Mouse (Mus musculus): ENCODE data around the gene Ubash3b. TPM values are rescaled to one million over a fixed set of nuclear protein-coding genes. Genes with fewer than 3 reads are reported as not detected.

Gene Ubash3b
- total RNA-seq, 2 experiments from 2014 or later = 5.9 to 7.2 TPM

DNA sequence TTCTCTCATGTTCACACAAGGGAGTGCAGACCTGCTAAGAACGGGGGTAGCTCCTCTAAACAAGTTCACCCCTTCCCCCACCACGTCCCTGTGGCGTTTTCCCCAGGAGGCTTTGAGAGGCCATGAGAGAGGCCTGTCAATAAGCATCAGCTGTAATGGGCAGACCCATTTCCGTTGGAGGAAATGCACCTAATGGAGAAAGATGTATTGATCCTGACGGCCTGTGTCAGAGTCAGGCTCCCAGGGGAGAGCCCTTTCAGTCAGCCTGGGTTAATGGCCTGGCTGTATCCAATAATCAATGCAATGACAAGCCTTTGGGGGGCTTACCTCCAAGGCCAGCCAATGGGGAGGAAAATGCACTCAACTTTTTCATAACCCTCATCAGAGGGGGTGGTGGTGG is 100.1 kb downstream of the Ubash3b start:
- ATAC-seq (replicated peaks; ENCODE audit: poor library complexity, severe bottlenecking) = no peak

DNA sequence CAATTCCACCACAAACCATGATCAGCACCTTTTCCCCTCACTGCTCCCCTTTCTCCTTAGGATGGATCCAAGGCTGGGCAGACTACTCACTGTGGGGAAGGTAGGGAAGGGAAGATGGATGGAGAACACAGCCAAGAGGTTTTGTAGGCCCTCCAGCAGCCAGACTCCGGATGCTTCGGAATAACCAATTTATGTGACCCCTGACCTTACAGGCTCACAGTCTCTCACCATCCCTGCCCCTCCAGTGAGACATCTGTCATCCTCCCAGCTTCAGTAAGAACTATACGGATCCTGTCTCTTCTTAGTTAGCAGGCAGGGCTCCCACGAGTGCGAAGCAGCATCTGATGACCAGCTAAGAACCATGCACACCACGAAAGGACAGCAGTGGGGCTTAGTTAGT is 100.9 kb downstream of the Ubash3b start:
- no peak for ATAC-seq (replicated peaks; ENCODE audit: poor library complexity, severe bottlenecking)

DNA sequence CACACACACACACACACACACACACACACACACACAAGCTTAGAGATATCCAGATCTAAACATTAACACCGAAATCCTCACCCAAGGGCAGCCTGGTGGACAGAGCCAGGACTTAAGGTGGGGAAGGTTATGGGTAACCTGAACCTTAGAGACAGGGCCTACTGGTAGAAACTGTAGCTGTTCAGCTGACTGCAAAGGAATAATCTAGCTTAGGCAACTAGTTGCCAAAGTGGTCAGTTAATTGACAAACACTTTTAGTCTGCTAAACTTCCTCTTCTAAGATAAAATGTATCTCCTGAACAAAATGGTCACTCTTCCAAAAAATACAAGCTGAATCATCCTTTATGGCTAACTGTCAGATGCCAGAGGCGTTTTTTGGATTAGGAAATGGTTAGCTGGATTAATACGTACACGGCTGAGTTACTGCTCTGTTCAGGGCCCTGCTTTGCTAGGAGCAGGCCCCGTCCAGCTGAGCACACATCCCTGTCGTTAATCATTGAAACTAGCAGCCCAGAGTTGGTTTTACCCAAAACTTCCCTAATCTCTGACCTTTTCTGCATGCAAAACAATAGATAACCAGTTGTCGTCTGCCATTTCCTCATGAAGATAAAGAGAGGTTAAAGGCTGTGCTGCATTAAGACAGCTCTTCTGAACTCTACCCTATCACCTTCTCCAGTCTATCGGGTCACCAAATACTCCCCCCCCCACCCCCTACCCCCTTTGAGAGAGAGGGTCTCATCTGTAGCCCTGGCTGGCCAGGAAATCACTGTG is 102.5 kb downstream of the Ubash3b start:
- peak; percentile 71 for ATAC-seq (replicated peaks; ENCODE audit: poor library complexity, severe bottlenecking)

DNA sequence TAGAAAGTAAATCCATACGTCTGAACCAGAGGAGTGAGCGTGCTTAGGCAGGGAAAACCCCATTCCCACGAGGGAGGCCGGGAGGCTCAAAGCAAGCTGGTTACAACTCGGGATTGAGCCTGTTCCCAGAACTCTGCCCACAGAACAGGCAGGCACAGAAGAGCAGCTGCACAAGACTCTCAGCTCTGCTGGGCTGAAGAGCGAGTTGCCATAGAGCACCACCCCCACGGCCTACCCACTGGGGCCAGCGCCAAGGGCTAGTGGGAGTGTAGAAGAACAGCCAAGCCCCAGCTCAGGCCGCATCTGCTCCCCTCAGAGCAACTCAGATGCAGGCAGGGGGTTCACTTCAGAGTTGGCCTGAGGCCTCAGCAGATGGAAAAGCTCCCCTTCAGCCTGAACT is 107.3 kb downstream of the Ubash3b start:
- no peak for ATAC-seq (replicated peaks; ENCODE audit: poor library complexity, severe bottlenecking)

DNA sequence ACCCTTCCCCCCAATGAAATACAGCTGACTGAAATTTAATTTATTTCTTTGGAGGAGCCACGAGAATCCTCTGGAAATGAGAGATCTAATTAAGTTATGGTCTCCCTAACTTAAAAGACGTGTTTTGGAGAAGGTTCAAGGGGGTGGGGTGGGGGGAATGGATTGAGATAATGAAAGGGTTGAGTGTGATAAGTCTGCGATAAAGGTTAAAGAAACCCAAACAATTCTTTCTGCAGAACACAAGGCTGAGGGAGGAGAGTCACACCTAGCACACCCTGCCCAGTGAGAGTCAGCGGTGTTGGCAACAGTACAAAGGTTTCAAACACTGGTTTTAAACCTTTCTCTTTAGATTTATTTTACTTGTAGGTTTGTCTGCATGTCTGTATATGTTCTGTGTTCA is 108.0 kb downstream of the Ubash3b start:
- no peak for ATAC-seq (replicated peaks; ENCODE audit: poor library complexity, severe bottlenecking)

DNA sequence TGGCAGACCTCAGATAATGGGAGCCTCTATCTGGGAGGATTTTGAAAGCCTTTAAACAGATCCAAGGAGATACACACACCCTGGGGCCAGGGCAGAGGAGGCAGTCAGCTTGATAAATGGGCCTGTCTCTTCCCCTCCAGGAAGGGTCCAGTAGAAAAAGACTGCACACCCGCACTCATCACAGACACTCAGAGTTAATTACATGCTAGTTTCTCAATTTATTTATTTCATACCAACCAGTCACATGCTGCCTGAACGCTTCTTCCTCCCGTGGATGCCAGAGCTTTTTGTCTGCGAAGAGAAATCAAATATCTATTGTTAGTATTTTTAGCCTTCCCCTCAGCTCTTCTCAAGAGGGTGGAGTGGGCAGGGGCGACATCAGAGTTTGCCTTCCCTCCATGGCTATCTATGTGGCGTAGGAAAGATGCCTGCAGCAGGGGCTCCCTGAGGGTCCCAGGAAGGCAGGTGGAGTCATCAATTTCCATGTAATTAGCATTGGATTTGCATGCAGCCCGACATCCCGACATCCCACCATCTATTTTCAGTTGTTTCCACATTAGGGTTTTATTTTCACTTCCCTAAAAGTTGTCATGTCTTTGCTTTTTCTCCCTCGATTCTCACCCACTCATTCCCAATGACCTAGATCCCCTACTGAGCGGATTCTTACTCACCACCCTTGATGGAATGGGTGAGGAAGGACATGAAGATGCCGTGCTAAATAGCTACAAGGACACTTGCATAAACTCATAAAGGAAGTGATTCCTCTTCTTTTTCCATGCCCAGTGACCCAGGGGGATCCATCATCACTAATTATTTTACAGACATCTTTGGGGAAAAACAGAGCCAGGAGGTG is 110.2 kb downstream of the Ubash3b start:
- peak; percentile 64 for ATAC-seq (replicated peaks; ENCODE audit: poor library complexity, severe bottlenecking)

DNA sequence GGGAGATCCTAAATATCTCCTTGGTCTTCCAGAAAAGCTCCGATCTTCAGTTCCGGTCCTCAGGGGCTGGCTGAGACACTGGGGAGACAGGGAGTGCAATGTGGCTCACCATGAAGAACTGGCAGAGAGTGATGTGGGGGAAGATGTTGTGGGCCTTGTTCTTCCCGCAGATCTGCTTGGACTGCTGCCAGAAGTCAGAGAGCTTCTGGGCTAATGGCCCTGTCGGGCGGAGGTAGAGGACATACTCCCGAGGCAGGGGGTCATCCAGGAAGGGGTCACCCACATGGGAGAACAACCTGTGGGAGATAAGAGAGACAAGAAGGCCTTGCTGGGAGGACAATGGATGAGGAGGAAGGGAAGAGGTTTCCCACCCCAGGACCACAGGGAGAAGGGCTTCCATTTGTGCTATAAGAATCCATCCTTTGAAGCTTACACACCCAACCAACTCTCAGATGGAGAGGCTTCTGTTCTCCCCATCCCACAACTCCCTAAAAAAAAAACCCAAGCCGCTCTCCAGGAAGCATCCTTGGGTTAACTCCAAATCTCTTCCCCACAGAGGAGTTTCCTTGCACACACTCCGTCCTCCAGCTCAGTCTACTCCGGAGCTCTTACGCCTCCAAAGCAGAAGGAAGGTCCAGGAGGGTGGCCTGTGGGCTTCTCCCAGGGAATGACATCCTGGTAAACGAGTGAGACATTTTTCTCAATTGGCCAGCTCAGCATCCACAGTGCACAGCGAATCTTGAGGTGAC is 111.0 kb downstream of the Ubash3b start:
- ATAC-seq (replicated peaks; ENCODE audit: poor library complexity, severe bottlenecking) = no peak

DNA sequence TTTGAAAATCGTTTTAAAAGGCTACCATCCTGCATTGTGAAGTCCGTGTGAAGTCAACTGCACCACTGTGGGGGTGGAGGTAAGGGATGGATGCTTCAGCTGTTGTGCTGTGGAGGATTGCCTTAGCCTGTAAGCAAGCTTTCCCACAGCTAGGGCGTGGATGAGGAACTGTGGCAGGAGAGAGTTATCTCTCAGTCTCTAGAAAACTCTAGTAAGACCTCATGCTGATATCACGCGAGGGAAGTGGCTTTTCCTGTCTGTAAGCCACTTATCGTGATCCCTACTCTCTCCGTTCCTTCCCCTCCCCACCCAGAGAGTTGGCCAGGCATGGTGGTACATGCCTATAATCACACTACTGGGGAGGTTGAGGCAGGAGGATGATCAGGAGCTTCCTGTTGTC is 112.2 kb downstream of the Ubash3b start:
- ATAC-seq (replicated peaks; ENCODE audit: poor library complexity, severe bottlenecking) = no peak; the same call in 1 of the 2 replicates

DNA sequence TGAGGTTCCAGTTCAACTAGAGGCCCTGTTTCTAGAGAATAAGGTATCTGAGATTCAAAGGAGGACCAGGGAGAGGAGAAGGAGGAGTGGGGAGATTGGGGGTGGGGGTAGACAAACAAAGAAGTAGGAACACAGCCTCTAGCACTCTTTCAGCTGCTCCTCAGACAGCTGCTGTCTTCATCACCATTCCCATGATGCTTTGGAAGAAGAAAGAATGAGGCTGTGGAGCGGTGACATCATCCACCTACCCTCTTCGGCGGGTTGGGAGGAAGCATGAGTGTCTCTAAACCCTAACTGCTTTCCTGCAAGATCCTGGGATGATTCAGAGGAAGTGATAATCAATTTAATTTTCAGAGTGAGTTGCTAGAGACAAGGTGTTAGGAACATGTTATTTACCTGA is 112.7 kb downstream of the Ubash3b start:
- ATAC-seq (replicated peaks; ENCODE audit: poor library complexity, severe bottlenecking) = no peak

DNA sequence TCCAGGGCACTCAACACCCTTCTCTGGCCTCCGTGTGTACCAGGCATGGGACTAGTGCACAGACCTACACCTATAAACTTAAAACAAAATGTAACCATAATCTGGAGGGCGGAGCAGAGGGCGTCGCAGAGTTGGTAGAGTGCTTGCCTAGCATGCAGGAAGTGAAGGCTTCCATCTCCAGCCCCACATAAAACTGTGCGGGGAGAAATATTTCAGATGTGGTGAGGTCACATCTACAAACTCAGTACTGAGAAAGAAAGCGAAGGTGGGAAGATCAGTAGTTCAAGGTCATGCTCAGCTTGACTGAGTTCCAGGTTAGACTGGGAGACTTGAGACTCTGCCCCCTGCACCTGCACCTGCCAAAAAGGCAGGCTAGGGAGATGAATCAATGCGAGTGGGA is 113.3 kb downstream of the Ubash3b start:
- ATAC-seq (replicated peaks; ENCODE audit: poor library complexity, severe bottlenecking) = no peak

DNA sequence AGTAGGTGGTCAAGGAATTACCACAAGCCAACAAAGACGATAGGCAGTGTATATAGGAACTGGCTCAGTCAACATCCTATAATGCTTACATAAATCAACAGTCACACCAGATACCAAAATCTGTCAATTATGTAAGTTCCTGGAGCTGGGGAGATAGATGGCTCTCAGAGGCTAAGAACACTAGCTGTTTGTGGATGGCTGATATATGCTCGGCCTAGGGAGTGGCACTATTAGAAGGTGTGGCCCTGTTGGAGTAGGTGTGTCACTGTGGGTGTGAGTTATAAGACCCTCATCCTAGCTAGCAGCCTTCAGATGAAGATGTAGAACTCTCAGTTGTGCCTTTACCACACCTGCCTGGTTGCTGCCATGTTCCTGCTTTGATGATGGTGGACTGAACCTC is 113.8 kb downstream of the Ubash3b start:
- ATAC-seq (replicated peaks; ENCODE audit: poor library complexity, severe bottlenecking) = no peak

DNA sequence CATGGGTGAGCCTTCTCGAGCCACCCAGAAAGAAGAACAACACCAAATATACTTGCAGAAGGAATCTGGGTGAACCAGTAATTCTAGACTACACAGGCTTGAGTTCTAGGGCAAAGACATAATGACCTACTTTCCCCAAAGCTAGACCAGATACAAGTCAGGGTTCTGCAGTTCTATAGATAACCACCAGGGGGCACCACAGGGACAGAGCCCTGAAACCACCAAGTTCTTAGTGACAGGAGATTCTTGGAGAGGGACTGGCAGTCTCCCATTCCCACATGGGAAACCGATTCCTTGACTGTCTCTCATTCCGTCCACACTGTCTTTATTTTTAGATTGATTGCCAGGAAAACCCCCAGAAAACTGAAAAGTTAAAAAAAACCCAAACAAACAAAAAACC is 116.9 kb downstream of the Ubash3b start:
- ATAC-seq (replicated peaks; ENCODE audit: poor library complexity, severe bottlenecking) = peak; percentile 69; the same call in 1 of the 2 replicates

DNA sequence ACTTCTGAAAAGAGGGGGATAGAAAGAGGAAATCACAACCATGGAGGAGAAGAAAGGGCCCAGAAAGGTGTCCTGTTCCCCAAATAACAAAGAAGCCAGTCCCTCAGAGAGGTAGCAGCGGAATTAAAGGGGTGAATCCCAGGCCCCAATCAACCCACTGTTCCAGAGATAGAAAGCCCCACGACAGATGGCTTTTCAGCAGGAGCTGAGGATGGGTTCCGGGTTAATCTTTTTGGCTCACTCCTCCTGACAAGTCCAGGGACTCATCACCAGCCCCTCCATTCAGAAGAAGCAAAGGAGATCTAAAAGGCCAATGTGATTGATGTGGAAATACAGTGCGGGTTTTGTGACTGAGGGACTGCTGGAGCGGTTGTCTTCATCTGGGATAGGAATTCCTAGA is 117.9 kb downstream of the Ubash3b start:
- no peak for ATAC-seq (replicated peaks; ENCODE audit: poor library complexity, severe bottlenecking)

DNA sequence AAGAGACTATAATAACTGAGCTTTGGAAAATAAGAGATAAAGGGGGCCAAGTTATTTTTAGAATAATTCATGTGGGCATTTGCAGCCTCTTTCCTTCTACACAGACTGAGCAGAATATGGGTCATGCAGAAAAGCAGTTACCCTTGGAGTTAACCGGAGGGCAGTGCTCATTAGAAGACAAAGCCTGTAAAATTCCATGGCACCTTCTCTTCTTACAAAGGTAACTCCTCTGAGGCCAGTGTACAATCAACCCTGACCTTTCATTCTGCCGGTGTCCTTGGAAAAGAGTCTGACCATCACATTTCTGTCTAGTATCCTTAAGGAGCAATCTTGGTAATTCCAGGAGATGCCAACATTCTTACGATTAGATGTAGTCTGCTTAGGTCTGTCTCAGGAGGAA is 120.1 kb downstream of the Ubash3b start:
- ATAC-seq (replicated peaks; ENCODE audit: poor library complexity, severe bottlenecking) = no peak

DNA sequence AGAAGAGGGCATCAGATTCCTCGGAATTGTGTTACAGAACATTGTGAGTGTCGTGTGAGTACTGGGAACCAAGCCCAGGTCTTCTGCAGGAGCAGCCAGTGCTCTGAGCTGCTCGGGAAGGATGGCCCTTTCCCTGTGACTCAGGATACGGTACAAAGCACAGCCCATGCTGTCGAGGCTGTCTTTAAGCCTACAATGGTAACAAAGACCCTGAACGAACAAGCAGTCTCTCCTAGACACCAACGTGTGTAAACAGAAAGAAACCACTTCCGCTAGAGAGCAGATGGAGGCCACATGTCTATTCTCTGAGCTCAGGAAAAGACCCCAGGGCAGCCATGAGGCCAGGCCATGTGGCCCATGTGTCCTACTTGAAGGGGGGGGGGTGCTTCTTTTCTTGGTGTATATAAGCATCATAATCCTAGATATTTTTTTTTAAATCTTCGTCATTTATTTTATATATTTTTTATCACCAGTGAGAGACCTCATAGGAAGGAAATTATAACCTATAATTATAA is 123.3 kb downstream of the Ubash3b start:
- no peak for ATAC-seq (replicated peaks; ENCODE audit: poor library complexity, severe bottlenecking)

DNA sequence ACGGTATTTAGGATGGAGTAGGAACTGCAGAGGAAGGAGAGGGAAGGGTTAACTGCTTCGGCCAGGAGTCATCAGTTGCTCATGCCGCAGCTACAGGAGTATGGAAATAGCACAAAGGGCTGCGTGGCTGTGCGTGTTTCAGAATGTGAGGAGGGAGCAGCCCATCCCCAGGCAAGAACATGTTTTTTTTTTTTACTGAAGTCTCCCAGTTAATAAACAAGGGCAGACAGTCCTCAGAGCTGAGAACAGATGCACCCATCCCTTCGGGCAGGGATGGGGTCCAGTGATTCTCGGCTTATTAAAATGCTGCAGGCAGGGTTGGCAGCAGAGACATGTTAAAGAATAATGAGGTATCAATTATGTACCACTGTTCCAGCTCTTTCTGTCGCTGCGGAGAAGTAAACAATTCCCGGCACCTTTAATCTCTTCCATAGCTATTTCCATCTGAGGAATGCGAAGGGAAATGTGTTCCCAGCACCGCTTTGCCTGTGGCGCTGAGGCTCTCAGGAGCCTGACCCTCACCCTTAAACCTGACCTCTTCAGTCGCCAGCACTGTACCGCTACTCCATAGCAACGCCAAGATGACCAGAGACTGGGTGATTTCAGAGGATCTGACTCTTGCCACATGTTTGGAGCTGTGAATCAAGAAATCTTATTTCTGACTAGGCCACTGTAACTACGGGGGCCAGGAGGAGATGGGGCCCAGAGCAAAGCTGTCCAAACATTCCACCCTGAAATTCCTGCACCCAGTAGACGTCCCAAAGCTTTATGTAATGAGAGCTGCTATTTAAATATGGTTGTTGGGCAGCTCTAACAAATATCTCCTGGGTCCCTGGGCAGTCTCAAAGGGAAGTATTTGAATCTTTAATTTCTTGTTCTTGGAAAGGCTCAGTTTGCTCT is 129.7 kb downstream of the Ubash3b start:
- ATAC-seq (replicated peaks; ENCODE audit: poor library complexity, severe bottlenecking) = no peak

DNA sequence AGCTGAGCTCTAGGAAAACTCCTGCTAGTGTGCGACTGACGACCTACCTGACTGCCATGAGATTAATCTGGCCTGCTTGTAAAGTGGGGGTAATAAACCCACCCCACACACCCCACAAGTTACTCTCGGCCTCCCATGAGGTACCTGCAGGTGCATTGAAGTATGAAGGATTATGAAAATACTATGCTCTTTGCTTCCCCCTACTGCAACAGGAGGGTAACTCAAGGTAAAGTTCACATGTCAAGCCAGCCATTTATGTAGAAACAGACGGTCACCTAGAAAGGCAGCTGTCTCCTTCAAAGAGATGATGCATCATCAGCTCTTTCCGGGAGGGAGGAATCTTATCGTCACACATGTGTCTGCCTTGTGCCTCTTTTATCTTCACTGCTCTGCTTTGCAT is 131.7 kb downstream of the Ubash3b start:
- no peak for ATAC-seq (replicated peaks; ENCODE audit: poor library complexity, severe bottlenecking)

DNA sequence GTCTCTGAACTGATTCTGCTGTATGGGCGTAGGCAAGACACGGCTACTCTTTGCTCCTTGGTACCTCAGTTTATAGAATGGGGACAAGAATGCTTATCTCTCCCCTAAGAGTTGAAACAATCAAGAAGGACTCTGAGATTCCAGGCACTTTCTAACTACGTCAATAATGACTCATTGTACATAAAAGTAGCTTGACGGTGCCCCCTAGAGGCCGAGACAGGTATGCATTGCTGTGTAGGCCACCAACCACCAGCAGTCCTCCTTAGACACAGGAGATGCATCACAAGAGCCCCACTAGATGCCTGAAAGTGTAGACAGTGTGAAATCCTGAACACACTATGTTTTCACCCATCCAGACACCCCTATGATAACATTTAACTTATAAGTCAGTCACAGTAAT is 133.0 kb downstream of the Ubash3b start:
- peak; percentile 78 for ATAC-seq (replicated peaks; ENCODE audit: poor library complexity, severe bottlenecking)

DNA sequence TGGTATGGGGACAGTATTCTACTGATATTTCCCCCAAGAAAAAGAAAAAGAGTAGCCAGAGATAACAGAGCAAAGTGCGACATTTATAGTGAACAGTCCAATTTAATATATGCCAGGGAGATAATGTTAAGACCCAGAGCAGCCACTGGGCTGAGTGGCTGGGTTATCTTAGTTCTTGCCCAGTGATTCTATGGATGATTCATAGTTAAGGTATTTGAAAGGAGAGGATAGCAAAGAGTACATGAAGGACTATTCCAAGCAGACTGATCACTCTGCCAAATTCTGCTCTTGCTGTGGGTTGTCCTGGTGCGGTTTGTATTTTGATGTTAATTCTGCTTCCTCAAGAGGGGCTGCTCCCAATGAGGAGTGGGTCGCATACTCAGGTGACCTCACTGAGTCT is 139.8 kb downstream of the Ubash3b start:
- ATAC-seq (replicated peaks; ENCODE audit: poor library complexity, severe bottlenecking) = no peak

DNA sequence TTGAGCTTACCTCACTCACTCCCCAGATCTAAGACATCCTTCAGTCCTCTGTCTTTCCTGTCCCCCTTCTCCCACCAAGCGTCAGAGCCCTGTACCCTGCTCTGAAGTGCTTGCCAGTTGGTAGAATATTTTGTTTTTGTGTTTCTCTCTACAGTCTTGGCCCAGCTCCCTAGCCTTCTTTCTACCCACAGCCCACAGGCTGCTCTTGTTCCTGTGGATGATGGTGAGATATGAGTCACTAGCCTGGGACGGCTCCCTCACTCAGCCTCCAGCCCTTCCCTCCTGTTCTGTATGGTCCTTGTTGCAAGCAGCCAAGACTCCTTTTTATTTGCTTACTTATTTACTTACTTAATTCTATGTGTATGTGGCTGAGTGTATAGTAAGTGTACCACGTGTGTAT is 141.0 kb downstream of the Ubash3b start:
- ATAC-seq (replicated peaks; ENCODE audit: poor library complexity, severe bottlenecking) = no peak
